Mouse (Mus musculus) liver (tissue): ENCODE measurements at regions not wholly inside any gene's neighbourhood (a gene's known extent, or its start where the extent isn't known, plus 50 kb on each side); places are given as distances from the start of the nearest gene placed in this dataset.

Experiments used
- DNase-seq: peaks from one replicate; pipeline ENCODE4 v3.0.0-alpha.2; 2020; ENCODE audit warnings: mixed read lengths

DNA sequence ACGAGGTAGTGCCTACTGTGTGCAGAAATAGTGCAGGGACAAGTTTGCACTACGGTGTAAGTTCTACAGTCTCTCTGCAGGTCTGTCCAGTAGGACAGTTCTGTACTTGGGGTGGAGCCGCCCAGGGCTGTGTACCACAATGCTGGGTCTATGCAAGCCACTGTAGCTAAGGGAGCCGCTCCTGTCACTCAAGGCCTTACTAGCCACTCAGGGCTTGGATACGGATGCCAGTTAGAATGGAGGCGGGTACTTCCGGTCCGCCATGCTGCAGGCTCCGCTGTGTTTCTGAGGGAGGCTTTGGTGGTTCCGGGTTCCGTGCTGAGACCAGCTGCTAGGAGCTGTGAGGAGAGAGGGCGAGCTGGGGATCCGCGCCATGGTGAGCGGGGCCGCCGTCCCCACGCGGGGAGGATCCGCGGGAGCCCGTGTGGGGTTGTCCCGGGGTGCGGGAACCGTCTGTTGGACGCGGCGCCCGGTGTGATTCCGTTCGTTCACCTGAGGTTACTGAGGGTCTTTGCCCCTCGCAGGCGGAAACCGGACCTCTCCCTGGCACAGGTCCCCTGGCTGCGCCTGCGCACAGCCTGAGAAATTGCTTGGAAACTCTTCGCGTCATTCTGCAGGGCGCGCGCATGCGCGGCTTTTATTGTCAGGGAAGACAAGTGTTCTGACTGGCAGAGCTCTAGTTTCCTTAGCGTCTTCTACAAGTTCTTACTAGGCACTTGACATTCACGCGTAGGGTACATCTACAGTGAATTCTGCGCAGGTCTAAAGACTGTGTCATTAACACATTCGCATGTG lies 51.0 kb upstream of the Zfp873 start:
- DNase-seq = peak; percentile 84
